Mouse (Mus musculus) liver, adult 2 months (tissue): ENCODE results near the gene Bdh2.

Source experiments
- CTCF ChIP-seq: fragments of 200-500 bp; IDR thresholded peaks from 2 replicates; pipeline ENCODE4 v1.5.1; 2011; ENCODE audit warnings: low read depth, low read length, control low read depth
- POLR2A ChIP-seq: fragments of 200-500 bp; IDR thresholded peaks from 2 replicates; pipeline ENCODE4 v1.6.1; 2011; ENCODE audit warnings: low read length, control low read depth; ENCODE audit not compliant: insufficient read depth; ENCODE audit errors: extremely low read depth

DNA sequence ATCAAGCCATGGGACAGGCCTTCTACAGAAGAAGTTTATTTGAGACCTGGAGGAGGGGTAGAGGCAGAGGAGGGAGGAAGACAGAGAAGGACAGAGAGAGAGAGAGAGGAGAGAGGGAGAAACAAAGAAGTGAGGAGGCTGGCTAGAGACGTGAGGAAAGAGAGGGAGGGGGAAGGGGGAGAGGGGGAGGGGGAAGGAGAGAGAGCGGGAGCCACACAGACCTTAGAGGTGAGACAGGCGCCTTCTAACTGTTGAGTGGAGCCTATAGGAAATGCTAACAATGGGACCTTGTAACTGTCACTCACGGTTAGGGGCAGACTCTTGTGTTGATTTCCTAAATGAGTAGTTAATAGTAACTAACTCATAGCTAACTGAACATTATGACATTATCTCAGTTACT is 52.7 kb downstream of the Bdh2 start:
- TF ChIP-seq CTCF: no peak
- TF ChIP-seq POLR2A: no peak
